Comparison of ENCODE assay signal across 21 mouse cellular contexts in the genomic region with DNA sequence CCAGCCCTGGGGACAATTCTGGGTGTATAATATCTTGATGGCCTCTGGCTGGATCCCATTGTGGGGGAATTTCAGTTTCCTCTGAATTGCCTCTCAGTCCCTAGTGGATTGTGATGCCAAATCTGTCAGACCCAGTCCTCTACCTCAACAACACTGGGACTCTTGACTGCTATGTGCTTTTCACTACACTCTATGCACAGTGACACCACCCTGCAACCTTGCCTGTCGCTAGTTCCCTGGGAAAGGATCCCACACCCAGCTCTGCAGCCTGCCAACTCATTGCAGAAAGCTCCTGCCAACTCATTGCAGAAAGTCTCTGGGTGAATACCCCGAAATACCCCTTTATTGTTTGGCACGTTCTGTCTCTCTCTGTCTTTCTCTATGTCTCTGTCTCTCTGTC.
A peak's percentile ranks its signal among the peaks of the same experiment; 100 is the strongest.
DNase-seq lines count a peak whose midpoint lies in the region; ATAC-seq lines count a peak whose summit lies in the region.
"Had no signal": no experiment of that assay in that cellular context is flagged by ENCODE, and none has a peak within 500 bp of the region (broad histone marks: within the 10 kb centered on the region; RNA-seq: fewer than 3 reads in every experiment).

No protein-coding gene starts in this region.

- no peaks in the 10 kb centered on the region for H3K36me3 ChIP-seq in forebrain, embryonic 16.5 days (ENCODE audit: control insufficient read depth, insufficient read depth)
- H3K36me3 ChIP-seq in forebrain, embryonic 10.5 days (replicated peaks): no peaks in the 10 kb centered on the region
- H3K36me3 ChIP-seq: heart, embryonic 10.5 days; heart, embryonic 13.5 days; hindbrain, embryonic 10.5 days; hindbrain, embryonic 13.5 days had no signal

- peak; percentile 54; the same call in 1 of the 2 replicates for ATAC-seq in forebrain, embryonic 16.5 days
- ATAC-seq: CD4-positive, CD25-positive, alpha-beta regulatory T cell, adult 4 months; intestine, postnatal 0 days had no signal

- no peaks in the 10 kb centered on the region for H3K27me3 ChIP-seq in forebrain, embryonic 16.5 days (replicated peaks; ENCODE audit: control insufficient read depth, insufficient read depth, low read length)
- H3K27me3 ChIP-seq in forebrain, embryonic 10.5 days (ENCODE audit: poor library complexity, severe bottlenecking): no peaks in the 10 kb centered on the region
- H3K27me3 ChIP-seq: heart, embryonic 13.5 days; hindbrain, embryonic 13.5 days had no signal

- intact Hi-C loops in heart, postnatal 25 days (cut with DNase I): no loop called here

- DNase-seq in forebrain, embryonic 10.5 days (ENCODE audit: extremely low spot score, low spot score): no peak
- DNase-seq in heart, postnatal 4 days: peak; percentile 7
- no peak for DNase-seq in heart, postnatal 25 days (ENCODE audit: low spot score)
- peak; percentile 59 for DNase-seq in adipocyte (ENCODE audit: low spot score)
- peak; percentile 23 for DNase-seq in brain, adult 2 months (ENCODE audit: low read depth, low spot score)
- no peak for DNase-seq in thymus, adult 18-20 months
- DNase-seq: adrenal gland, adult 8-10 months; adrenal gland, postnatal 25 days; cerebellum, adult 11 months; cerebellum, adult 2 months; cerebellum, adult 9-11 months; gastrocnemius, postnatal 25 days; heart, adult 2 months; kidney, adult 2 months had no signal

- no peaks in the 10 kb centered on the region for H3K4me1 ChIP-seq in forebrain, embryonic 16.5 days (replicated peaks; ENCODE audit: control insufficient read depth, insufficient read depth, low read length)
- H3K4me1 ChIP-seq in forebrain, embryonic 10.5 days: no peaks in the 10 kb centered on the region
- H3K4me1 ChIP-seq: heart, embryonic 10.5 days; hindbrain, embryonic 10.5 days; hindbrain, embryonic 13.5 days had no signal

- 62% methylated on average over 3 of the region's 3 CpGs for WGBS in forebrain, embryonic 16.5 days
- WGBS in forebrain, embryonic 10.5 days: 87% methylated on average over 3 of the region's 3 CpGs

- no peak overlapping the region for H3K9ac ChIP-seq in forebrain, embryonic 16.5 days (replicated peaks; ENCODE audit: low read depth, low read length)
- H3K9ac ChIP-seq: heart, embryonic 13.5 days; hindbrain, embryonic 13.5 days had no signal

- no peaks in the 10 kb centered on the region for H3K9me3 ChIP-seq in forebrain, embryonic 16.5 days (ENCODE audit: control insufficient read depth, low read length)
- no peaks in the 10 kb centered on the region for H3K9me3 ChIP-seq in forebrain, embryonic 10.5 days
- H3K9me3 ChIP-seq: heart, embryonic 10.5 days; heart, embryonic 13.5 days; hindbrain, embryonic 10.5 days; hindbrain, embryonic 13.5 days had no signal

- H3K4me3 ChIP-seq in forebrain, embryonic 16.5 days (replicated peaks; ENCODE audit: low read length): no peak overlapping the region
- no peak overlapping the region for H3K4me3 ChIP-seq in forebrain, embryonic 10.5 days
- H3K4me3 ChIP-seq: heart, adult 2 months; heart, embryonic 10.5 days; heart, embryonic 13.5 days; hindbrain, embryonic 10.5 days; hindbrain, embryonic 13.5 days had no signal

- H3K27ac ChIP-seq in forebrain, embryonic 16.5 days (ENCODE audit: low read length): no peak overlapping the region
- no peak overlapping the region for H3K27ac ChIP-seq in forebrain, embryonic 10.5 days
- H3K27ac ChIP-seq: heart, adult 2 months; heart, embryonic 10.5 days; heart, embryonic 13.5 days; hindbrain, embryonic 10.5 days; hindbrain, embryonic 13.5 days had no signal

- no peak overlapping the region for H3K4me2 ChIP-seq in forebrain, embryonic 16.5 days (ENCODE audit: low read length)
- H3K4me2 ChIP-seq: heart, embryonic 13.5 days; hindbrain, embryonic 13.5 days had no signal

Comparison
In these comparisons a context has a peak if more than half of its experiments do, and no peak if none do; other contexts are left out.
1. DNase-seq: peak in heart, postnatal 4 days (single experiment), adipocyte (single experiment) and brain, adult 2 months (single experiment); none in forebrain, embryonic 10.5 days (single experiment), heart, postnatal 25 days (single experiment) and thymus, adult 18-20 months (0 of 2).